Mouse (Mus musculus) MEL-GATA-1-ER (cell line): ENCODE results near the gene Oxct2b.
"Not testable (repeated sequence)": the region's sequence is repeated elsewhere in the genome, so short reads cannot be mapped to it uniquely, and the experiment has no call there.

Experiments used
- DNase-seq: peaks from one replicate; pipeline ENCODE4 v3.0.0-alpha.2; 2012; ENCODE audit warnings: low read depth; ENCODE audit errors: extremely low read depth

Oxct2b gene

GRCm38 (mm10) chr4:123116011-123116410 lies at the start of gene Oxct2b:
Gene Oxct2b, plus strand, starts transcription at chr4:123116266.
- DNase-seq: no peak

GRCm38 (mm10) chr4:123068646-123069045 lies 47.4 kb upstream of the Oxct2b start:
- peak; percentile 11 for DNase-seq

DNA sequence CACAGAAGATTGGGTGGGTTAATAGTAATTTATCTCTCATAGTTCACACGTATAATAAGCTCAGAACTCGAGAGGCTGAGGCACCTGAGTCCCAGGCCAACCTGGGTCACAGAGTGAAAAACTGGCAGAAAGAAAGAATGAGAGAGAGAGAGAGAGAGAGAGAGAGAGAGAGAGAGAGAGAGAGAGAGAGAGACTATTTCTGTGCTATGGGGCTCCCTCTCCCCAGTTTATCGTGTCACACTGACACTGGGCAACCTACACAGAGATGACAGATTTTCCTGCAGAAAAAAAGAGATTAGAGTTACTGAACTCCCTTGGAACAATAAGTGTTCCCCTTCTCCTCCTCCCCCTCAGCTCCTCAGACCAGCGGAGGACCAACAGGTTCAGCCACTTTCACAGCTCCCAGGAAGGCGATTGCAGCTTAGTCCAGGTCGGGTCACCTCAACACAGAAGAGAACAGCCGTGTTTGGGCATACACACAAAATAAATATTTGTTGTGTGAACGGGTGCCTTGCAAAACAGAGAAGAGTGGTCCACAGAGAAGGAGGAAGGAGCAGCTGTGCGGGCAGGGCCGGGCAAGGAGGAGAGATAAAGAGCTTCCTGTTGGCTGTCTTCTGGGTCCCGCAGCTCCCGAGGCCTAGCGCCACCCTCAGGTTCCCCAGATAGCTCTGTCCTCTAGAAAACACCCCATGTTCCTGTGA lies 44.6 kb upstream of the Oxct2b start:
- DNase-seq: peak; percentile 86

GRCm38 (mm10) chr4:123076928-123077327 lies 39.1 kb upstream of the Oxct2b start:
- DNase-seq: no peak

GRCm38 (mm10) chr4:123078231-123078630 lies 37.8 kb upstream of the Oxct2b start:
- peak; percentile 67 for DNase-seq

- no peak for DNase-seq
Observed at GRCm38 (mm10) chr4:123080791-123081190, 35.3 kb upstream of the Oxct2b start.

DNA sequence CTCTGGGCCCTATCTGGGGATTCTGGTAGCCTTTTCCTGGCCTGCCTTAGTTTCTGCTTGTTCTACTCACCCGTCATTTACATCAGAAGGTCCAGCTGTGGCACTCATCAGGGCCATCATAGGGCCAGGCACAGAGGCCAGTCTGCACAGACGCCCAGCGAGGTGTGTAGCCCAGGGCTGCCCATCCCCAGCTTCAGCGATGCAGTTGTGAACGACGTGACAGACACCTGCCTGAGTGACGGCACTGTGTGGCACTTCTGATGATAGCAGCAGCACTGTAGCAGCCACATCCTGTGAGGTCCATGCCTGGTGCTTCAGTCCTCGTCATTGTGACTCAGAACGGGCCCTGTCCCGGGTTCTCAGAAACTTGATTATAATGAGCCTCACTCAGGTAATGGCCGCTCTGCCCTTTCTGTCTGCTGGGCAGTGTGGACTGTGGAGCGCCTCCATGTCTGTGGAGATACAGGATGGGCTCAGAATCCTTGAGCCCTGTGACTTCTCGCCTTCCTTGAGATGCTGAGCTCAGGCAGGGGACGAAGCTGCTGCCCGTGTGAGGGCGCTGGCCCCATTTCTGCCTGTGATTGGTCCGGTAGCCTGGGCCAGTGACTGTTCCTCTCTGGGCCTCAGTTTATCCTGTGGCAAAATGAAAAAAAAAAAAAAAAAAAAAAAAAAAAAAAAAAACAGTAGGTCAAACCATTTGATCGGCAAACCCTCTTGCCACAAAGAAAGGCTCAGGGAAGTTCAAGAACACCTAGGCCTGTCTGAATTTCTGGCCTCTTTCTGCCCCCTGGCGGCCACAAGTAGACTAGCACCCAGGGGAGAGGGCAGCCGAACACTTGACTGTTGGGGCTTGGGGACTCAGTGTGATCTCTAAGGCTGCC lies 33.5 kb upstream of the Oxct2b start:
- peak; percentile 44 for DNase-seq

DNA sequence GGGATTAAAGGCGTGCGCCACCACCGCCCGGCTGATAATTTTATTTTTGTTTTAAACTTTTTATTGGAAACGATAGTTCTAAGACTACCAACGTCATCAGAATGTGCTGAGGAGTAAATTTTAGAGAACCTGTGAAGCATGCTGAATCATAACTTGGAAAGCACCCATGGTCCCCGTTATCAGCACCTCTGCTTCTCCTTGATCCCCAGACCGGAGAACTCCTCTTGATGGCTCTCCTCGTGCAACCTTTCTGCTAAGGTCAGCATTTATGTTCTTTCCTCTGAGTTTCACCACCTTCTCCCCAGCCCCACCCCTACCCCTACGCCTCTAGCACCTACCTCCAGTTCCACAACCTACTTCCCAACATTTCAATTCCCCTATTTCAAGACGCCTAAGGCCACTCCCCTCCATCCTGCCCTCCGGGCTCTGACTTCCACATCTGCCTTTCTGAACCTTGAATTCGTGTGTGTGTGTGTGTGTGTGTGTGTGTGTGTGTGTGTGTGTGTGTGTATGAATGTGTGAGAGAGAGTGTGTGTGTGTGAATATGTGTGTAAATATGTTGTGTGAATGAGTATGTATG lies 32.7 kb upstream of the Oxct2b start:
- peak; percentile 41 for DNase-seq

GRCm38 (mm10) chr4:123085290-123085689 lies 30.8 kb upstream of the Oxct2b start:
- DNase-seq: no peak

DNA sequence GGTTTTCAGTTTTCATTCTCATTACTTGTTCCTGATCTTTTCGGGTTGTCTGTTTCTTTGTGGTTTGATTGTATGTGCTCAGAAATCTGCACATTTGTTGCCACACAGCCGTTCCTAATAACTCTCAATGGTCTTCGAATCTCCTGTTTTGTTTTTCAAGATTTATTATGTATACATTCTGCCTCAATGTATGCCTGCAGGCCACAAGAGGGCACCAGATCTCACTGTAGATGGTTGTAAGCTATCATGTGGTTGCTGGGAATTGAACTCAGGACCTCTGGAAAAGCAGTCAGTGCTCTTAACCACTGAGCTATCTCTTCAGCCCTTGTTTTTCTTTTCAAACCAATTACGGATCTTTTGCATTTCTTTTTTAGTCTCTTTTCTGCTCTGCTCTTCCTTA lies 29.7 kb upstream of the Oxct2b start:
- DNase-seq: no peak

GRCm38 (mm10) chr4:123092621-123093020 lies 23.4 kb upstream of the Oxct2b start:
- no peak for DNase-seq

DNA sequence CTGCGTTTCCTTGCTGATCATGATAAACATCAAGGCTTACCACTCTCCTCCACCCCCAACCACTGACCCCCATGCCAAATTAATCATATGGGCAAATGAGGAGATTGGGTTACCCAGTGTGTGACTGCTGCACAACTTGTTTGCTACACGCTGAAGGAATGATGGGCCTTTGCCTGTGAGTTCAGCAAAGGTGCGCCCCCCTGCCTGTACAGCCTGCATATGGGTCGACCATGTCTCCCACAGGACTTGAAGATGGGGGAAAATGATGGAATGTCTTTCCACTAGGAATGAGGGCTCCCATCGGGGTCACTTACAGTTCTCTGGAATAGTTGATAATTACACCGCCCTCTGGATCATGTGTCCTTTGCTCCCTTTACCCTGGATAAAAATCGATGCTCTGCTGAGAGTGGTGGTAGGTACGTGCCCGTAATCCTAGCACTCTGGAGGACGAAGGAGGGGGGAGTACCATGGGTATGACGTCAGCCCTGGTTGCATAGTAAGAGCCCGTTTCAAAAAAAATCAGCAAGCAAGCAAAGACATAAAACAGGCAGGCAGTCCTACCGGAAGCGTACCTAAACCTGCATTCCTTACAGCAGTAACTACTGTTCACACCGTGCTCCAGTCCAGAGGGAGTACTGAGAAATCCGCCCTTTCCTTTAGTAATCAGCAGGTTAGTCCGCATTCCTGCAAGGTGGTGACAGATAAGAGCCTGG lies 22.8 kb upstream of the Oxct2b start:
- DNase-seq: no peak

- no peak for DNase-seq
Observed at GRCm38 (mm10) chr4:123093869-123094268, 22.2 kb upstream of the Oxct2b start.

GRCm38 (mm10) chr4:123104651-123105450 lies 11.2 kb upstream of the Oxct2b start, which contains the start of gene Bmp8b:
Gene Bmp8b, plus strand, starts transcription at chr4:123105165.
- no peak for DNase-seq

GRCm38 (mm10) chr4:123105451-123105790 lies 10.6 kb upstream of the Oxct2b start:
- DNase-seq: no peak

- not testable (repeated sequence) for DNase-seq
Observed at GRCm38 (mm10) chr4:123105929-123106328, 10.1 kb upstream of the Oxct2b start.

GRCm38 (mm10) chr4:123106864-123107263 lies 9.2 kb upstream of the Oxct2b start:
- no peak for DNase-seq

DNA sequence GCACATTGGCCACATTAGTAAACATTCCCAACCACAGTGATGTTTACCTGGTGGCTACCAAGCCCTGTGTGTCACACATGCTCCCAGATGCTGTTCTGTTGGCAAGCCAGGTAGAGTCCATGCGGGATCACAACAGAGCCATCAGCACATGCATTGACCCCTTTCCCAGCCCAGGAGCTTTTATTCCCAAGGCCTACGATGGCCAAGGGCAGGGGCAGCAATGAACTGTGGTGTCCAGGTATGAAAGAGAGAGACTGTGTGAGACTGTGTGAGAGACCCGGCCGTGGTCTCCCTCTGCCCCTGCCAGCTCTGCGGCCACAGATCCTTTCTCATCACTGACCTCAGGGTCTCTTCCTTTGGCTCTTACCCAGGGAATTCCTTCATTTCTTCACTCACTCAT lies 8.0 kb upstream of the Oxct2b start:
- no peak for DNase-seq

- no peak for DNase-seq
Observed at GRCm38 (mm10) chr4:123110751-123111150, 5.3 kb upstream of the Oxct2b start.

DNA sequence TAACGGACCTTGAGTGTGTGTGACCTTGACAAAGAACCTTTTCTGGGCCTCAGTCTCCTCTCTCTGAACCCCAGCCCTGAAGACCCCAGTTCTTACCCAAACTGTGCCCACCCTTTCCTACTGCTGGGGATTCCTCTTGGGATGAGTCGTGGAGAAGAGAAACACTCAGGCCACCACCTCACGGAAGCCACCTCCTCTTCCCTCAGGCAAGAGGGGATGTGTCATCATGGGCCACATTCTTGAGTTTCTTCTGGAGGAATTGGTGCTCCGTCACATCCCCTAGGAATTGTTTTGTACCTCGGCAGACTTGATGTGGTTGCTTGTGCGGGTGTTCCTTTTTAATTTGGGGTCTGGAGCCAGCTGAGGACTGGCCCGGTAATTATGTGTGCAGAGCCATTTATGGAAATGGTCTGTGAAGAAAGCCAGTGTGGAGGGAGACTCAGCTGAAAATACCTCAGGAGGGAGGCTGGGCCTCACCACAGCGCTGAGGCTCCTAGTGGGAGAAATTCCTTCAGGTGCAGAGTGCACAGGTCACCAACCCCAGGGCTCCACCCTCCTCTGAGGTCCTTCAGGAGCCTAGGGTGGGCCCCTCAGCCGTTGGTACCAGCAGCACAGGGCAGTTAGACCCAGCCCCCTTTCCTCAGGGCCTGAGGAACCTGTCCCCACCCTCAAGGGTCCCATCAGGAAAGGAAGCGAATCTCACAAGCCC lies 4.6 kb upstream of the Oxct2b start:
- DNase-seq: not testable (repeated sequence)
